Mouse (Mus musculus) stomach, postnatal 0 days (tissue): ENCODE measurements around the gene Kif26a. TPM values are rescaled to one million over a fixed set of nuclear protein-coding genes. Genes with fewer than 3 reads are reported as not detected.

Experiments
- ATAC-seq: fragments of 200-750 bp; cut with Nextera tagmentation; 2 replicates; pipeline ENCODE4 v1.8.0; 2017; ENCODE audit not compliant: low FRiP score, low TSS enrichment
- DNase-seq: peaks from one replicate; pipeline ENCODE4 v3.0.0-alpha.2; 2016; ENCODE audit warnings: low spot score
- H3K27ac ChIP-seq: fragments of 300-500 bp; sonication (generic); replicated peaks from 2 replicates; pipeline ENCODE4 v1.5.1; 2014; ENCODE audit warnings: mild to moderate bottlenecking, control low read depth
- H3K27me3 ChIP-seq: fragments of 300-500 bp; sonication (generic); 2 replicates; pipeline ENCODE4 v1.6.1; 2014; ENCODE audit warnings: low read length; ENCODE audit not compliant: control insufficient read depth, insufficient read depth
- H3K36me3 ChIP-seq: fragments of 300-500 bp; sonication (generic); 2 replicates; pipeline ENCODE4 v1.6.1; 2014; ENCODE audit warnings: low read length, mixed read lengths; ENCODE audit not compliant: control insufficient read depth, insufficient read depth
- H3K4me1 ChIP-seq: fragments of 300-500 bp; sonication (generic); replicated peaks from 2 replicates; pipeline ENCODE4 v1.6.1; 2014; ENCODE audit warnings: antibody characterized with exemption; ENCODE audit not compliant: control insufficient read depth, insufficient read depth
- H3K4me2 ChIP-seq: fragments of 300-500 bp; sonication (generic); replicated peaks from 2 replicates; pipeline ENCODE4 v1.6.1; 2014; ENCODE audit warnings: low read depth, mild to moderate bottlenecking, control low read depth, moderate library complexity
- H3K4me3 ChIP-seq: fragments of 300-500 bp; sonication (generic); 2 replicates; pipeline ENCODE4 v1.5.1; 2014; ENCODE audit warnings: low read depth, low read length, control low read depth
- H3K9ac ChIP-seq: fragments of 300-500 bp; sonication (generic); 2 replicates; pipeline ENCODE4 v1.6.1; 2014; ENCODE audit warnings: mild to moderate bottlenecking, low read length, control low read depth, mixed read lengths
- H3K9me3 ChIP-seq: fragments of 300-500 bp; sonication (generic); 2 replicates; pipeline ENCODE4 v1.6.1; 2016; ENCODE audit warnings: low read length; ENCODE audit not compliant: control insufficient read depth
- CTCF ChIP-seq: IDR thresholded peaks from 2 replicates; pipeline ENCODE4 v1.5.1; 2016; ENCODE audit warnings: antibody characterized with exemption, low read depth, mild to moderate bottlenecking, moderate library complexity
- EP300 ChIP-seq: optimal IDR thresholded peaks from 2 replicates; pipeline ENCODE3; 2016; ENCODE audit warnings: antibody characterized with exemption
- WGBS: fragments of 180-500 bp; shearing (Covaris S2); extraction: QIAGEN DNeasy Blood & Tissue Kit; methylation state at CpG from one replicate; pipeline ENCODE4 v1.1.7; 2014; 5-methylcytosine and 5-hydroxymethylcytosine counted together
- polyA plus RNA-seq: library from polyadenylated mRNA; unstranded; fragments of >200 nt; fragmentation: Nextera tagmentation; extraction: Ambion mirVana; gene quantifications from 2 replicates; pipeline ENCODE4 v1.2.1, GENCODE M21; 2015

Kif26a gene
- polyA plus RNA-seq, 1 experiment from 2014 or later: 0.75 TPM

- Histone ChIP-seq H3K9me3 (no peaks in the 10 kb centered on the region), H3K9ac (no peak overlapping the region), H3K4me2 (no peak overlapping the region), H3K4me1 (no peaks in the 10 kb centered on the region), H3K27me3 (no peaks in the 10 kb centered on the region), H3K27ac (no peak overlapping the region), H3K4me3 (no peak overlapping the region), H3K36me3 (no peaks in the 10 kb centered on the region)
- WGBS: 69% methylated on average over 4 of the region's 4 CpGs
- ATAC-seq: no peak
- DNase-seq: no peak
- TF ChIP-seq CTCF (no peak), EP300 (no peak)
Measured at GRCm38 (mm10) chr12:112207734-112208133, 61.7 kb downstream of the Kif26a start.

- no peaks in the 10 kb centered on the region for H3K4me1 ChIP-seq
- no peak overlapping the region for H3K4me2 ChIP-seq
- no peak overlapping the region for H3K27ac ChIP-seq
- H3K27me3 ChIP-seq: no peaks in the 10 kb centered on the region
- TF ChIP-seq EP300: no peak
- TF ChIP-seq CTCF: no peak
- DNase-seq: no peak
- no peak overlapping the region for H3K9ac ChIP-seq
- 49% methylated on average over 11 of the region's 13 CpGs for WGBS
- ATAC-seq: no peak
- no peaks in the 10 kb centered on the region for H3K9me3 ChIP-seq
- H3K4me3 ChIP-seq: no peak overlapping the region
- no peaks in the 10 kb centered on the region for H3K36me3 ChIP-seq
Measured at GRCm38 (mm10) chr12:112210622-112211021, 64.6 kb downstream of the Kif26a start.

- Histone ChIP-seq H3K27ac (no peak overlapping the region), H3K4me3 (no peak overlapping the region), H3K27me3 (no peaks in the 10 kb centered on the region), H3K4me1 (no peaks in the 10 kb centered on the region), H3K9me3 (no peaks in the 10 kb centered on the region), H3K9ac (no peak overlapping the region), H3K4me2 (no peak overlapping the region), H3K36me3 (no peaks in the 10 kb centered on the region)
- WGBS: 39% methylated on average over 13 of the region's 13 CpGs
- no peak for TF ChIP-seq EP300
- DNase-seq: no peak
- ATAC-seq: peak; percentile 31; the same call in 1 of the 2 replicates
Measured at GRCm38 (mm10) chr12:112214441-112214857, 68.4 kb downstream of the Kif26a start.

- TF ChIP-seq CTCF: no peak
- TF ChIP-seq EP300: no peak
- ATAC-seq: no peak
Measured at GRCm38 (mm10) chr12:112215545-112215944, 69.5 kb downstream of the Kif26a start.

GRCm38 (mm10) chr12:112217021-112217420 lies 71.0 kb downstream of the Kif26a start:
- H3K4me1 ChIP-seq: no peaks in the 10 kb centered on the region
- WGBS: 80% methylated on average over 7 of the region's 7 CpGs
- H3K4me2 ChIP-seq: no peak overlapping the region
- no peaks in the 10 kb centered on the region for H3K36me3 ChIP-seq
- H3K4me3 ChIP-seq: no peak overlapping the region
- H3K9ac ChIP-seq: no peak overlapping the region
- H3K27ac ChIP-seq: no peak overlapping the region
- H3K27me3 ChIP-seq: no peaks in the 10 kb centered on the region
- DNase-seq: no peak
- TF ChIP-seq CTCF: no peak
- TF ChIP-seq EP300: no peak
- no peaks in the 10 kb centered on the region for H3K9me3 ChIP-seq
- no peak for ATAC-seq

More at GRCm38 (mm10) chr12:112215545-112215944, 69.5 kb downstream of the Kif26a start:
- WGBS: 84% methylated on average over 7 of the region's 7 CpGs
- Histone ChIP-seq H3K4me1 (no peaks in the 10 kb centered on the region), H3K9me3 (no peaks in the 10 kb centered on the region), H3K4me2 (no peak overlapping the region), H3K27me3 (no peaks in the 10 kb centered on the region), H3K9ac (no peak overlapping the region), H3K36me3 (no peaks in the 10 kb centered on the region), H3K27ac (no peak overlapping the region), H3K4me3 (no peak overlapping the region)
- DNase-seq: no peak

- TF ChIP-seq EP300: no peak
- TF ChIP-seq CTCF: no peak
- Histone ChIP-seq H3K4me1 (no peaks in the 10 kb centered on the region), H3K9me3 (no peaks in the 10 kb centered on the region), H3K4me3 (no peak overlapping the region), H3K27ac (no peak overlapping the region), H3K36me3 (no peaks in the 10 kb centered on the region), H3K4me2 (no peak overlapping the region), H3K27me3 (no peaks in the 10 kb centered on the region), H3K9ac (no peak overlapping the region)
- ATAC-seq (no peak), DNase-seq (no peak)
- 56% methylated on average over 3 of the region's 3 CpGs for WGBS
Measured at GRCm38 (mm10) chr12:112217681-112218080, 71.7 kb downstream of the Kif26a start.
